Mouse (Mus musculus): ENCODE results near the gene Naif1.

- TF ChIP-seq TAL1 (IDR thresholded peaks at IDR 0.05; ENCODE audit: low read length) (no peak), GATA1 (IDR thresholded peaks at IDR 0.05; ENCODE audit: low read length) (no peak)
These were observed 28.4 kb upstream of the Naif1 start for GRCm38 (mm10) chr2:32421851-32422251.
